Mouse (Mus musculus): ENCODE data around the gene Wwox.

The Wwox gene

DNA sequence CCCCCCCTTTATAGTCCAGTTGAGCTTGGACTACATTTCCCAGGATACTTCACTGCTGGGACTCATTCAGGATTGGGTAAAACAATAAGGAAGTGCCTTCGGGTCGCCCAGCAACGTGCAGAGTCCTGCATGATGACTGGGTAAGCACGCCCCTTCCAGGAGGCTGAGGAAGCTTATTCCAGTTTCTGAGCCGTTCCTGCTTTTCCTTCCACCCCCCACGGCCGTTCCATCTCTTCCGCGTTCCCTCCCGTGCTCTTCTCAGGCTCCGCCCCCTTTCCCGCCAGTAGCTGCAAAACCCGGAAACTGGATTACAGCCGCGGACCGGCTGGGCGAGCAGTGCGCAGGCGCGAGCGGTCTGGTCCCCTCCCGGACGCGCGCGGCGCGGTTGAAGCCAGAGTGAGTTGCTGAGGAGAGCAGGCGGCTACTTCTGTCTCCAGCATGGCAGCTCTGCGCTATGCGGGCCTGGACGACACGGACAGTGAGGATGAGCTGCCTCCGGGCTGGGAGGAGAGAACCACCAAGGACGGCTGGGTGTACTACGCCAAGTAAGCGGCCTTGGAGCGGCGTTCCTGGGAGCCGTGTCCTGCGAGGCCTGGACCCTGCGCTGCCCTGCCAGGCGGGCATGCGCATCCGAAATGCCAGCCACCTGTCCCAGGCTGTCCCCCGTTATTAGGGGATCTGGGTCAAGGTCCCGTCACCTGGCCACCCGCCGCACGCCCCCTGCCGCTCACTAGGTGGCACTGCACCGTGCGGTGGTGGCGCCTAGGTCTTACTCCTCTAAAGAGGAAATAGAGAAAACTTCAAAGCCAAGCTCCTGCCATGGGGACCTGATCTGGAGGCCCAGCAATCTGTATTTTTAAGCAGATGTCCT lies at the start of gene Wwox:
TSS of gene Wwox (plus strand) at position 322 of the 871 bp plus-strand sequence.
- DNase-seq: peak; percentile 99

DNA sequence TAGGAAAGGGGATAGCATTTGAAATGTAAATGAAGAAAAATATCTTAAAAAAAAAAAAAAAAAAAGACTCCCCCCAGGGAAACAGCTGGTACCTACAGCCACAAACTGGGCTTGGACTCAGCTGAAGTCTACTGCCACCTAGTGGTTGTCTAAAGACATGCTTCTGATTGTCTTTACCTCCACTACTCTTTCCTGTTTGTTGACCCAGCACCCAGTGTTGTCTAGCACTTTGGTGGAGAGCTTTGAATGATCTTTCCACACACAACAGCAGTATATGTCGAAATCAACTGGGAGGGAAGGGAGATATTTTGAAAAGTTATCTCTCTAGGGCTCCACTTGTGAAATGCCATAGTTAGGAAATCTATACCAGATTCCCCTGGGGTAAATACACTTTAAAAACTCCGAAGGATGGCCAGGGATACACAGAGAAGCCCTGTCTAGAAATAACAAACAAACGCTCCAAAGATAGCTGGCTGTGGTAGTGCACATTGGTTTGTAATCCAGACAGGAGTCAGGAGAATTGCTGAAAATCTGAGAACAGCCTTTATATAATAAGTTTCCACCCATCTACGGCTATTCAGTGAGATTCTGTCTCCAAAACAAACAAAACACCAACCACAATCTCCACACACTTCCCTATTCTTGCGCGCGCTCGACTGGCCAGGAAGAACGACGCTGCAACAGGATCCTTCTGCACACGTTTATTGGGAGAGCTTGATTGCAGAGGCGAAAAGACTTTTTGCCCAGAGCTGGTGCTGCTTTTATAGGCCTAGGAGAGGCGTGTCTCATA lies 48.8 kb upstream of the Wwox start:
- no peak for DNase-seq

DNA sequence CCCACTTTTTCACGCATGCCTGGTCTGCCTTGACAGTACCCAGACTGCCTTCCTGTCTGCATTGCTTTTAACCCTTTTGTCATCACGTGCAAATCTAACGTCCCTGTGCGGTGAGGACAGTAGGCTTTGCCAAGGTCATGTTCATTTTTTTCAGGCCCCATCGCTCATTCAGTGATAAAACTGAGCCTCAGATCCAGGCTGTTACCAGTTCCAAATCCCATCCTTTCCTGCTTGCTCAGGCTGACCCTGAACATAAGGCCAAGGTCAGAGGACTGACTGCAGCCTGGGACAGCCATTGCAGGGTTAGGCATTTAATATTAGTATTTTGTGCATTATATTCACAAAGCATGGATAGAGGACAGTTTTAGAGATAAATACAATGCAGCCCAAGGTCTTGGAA lies 41.1 kb upstream of the Wwox start:
- no peak for DNase-seq

DNA sequence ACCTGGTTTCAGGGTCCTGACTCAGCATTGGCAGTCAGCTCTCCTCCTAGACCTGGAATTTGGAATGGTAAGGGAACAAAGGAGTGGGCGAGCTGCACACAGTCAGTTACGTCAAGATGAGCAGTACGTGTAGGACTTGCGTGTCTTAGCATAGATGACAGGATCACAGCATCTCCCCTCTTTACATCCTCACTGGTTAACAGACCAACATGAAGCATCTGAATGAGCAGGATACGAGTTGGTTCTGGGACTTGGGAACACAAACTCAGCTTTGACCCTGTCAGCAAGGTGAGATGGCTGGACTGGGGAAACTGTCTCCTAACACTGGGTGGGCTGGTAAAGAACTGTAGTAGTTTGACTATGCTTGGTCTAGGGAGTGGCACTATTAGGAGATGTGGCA lies 40.2 kb upstream of the Wwox start:
- no peak for DNase-seq

DNA sequence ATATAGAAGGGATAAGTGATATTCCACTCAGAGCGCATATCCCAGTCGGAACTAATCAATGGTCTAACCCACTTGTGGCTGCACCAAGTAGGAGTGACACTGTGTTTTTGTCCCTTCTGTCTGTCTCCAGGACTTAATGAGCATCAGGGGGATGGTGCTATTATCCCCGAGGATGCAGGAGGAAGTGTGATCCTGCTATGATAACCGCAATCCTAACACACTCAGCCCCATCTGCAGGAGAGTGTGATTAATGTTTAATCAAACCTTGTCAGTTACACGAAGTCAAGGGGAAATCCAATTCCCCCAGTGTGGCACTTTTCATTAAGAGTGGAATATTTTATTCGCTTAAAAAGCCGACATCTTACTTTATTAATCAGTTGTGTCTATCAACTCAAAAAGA lies 37.8 kb upstream of the Wwox start:
- no peak for DNase-seq

DNA sequence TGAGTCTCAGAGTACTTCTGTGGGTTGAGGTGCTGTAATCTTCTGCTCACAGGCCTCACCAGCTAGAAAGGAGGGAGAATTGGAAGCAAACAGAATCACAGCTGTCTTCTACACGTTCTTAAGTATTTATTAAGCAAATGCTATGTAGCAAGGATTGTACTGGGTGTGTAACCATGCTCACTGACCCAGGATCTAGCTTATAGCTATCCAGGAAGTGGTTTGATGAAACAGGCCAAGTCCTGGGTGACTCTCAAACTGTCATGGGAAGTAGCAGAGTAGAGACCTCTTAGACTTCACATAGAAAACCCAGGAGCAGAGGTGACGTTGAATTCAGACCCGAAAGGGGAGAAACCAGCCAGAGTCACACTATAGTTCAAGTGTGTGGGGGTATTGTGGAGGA lies 28.0 kb upstream of the Wwox start:
- DNase-seq: no peak

DNA sequence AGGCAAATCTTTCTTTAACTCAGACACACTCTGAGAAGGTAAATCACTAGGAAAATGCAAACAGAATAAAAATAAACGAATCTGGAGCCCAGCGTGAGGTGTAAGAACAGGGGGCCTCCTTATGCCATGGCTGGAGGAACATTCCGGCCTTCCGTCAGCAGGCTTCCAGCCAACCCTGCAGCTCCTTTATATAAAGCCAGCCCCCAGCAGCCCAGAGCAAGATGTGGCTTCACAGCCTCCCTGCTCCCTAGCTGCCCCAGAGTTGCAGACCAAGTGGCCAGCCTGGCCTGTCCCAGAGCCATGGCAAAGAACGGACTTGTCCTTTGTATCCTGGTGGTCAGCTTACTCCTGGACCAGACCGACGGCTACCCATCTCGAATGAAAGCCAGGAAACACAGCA lies 21.7 kb upstream of the Wwox start, which contains the start of gene Clec3a:
TSS of gene Clec3a (plus strand) at position 301 of the 400 bp plus-strand sequence.
- DNase-seq: no peak

DNA sequence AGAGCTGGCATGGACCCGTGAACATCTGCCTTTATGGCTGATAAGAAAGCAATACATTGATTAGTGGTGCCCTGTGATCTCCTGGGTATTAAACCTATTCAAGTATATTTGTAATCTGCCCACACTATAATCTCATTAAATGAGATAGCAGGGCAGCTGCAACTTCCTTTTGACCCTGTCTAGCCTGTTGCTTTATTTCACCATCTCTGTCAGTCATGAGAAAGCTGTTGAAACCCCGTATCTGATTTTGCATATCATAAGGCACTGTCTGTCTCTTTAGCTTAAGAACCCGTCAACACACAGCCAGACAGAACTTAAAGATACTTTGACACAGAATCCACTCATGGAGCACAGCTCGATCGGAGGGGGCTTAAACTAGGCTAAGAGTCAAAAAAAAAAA lies 21.0 kb upstream of the Wwox start:
- DNase-seq: no peak

DNA sequence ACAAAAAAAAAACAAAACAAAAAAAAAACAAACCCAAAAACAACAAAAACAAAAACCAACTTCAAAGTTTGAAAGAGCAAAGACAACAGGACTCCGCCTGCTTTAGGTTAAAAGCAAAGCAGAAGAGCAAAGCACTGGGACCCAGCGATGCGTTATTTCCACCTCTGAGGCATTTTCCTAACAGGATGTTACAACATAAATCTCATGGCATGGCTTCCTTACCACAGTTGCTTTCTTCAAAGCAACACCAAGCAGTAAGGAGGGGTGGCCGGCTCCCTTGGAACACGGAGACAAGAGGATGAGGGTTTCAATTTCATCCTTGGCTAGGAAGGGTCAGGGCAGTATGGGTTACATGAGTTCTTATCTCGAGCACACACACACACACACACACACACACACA lies 20.6 kb upstream of the Wwox start:
- DNase-seq: no peak

DNA sequence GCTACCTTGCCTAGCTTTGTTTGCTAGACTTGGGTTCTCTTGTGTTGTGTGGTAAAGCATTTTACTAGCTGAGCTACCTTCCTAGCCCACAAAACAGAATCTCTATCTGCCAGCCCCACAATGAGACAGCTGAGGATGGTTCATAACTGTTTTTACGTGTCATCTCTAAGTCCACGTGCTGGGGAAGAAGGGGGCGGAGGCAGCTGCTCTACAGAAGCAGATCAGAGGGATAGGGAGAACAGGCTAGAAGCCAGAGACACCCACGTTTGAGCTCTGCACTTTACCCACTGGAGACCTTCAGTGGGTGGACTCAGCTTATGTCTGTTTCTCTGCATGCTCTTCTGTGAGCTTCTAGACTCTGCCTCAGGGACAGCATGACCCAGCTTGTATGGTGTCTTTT lies 17.9 kb upstream of the Wwox start:
- no peak for DNase-seq

DNA sequence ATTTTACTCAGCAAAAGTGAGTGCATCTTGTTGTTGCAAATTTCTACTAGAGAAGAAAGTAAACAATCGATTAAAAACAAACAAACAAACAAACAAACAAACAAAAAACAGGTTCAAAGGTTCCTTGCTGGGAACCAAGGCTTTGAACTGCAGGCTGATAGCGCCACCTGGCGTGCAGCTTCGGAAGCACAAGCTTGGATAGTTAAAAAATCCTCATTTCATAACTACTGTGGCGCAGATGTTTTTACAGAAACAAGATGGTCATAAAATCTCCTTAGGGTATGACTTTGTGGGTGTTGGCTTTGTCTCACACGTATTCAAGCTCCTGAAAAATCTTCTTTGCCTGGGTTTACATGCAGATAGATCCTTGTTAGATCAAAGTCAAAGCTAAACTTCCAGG lies 1.2 kb upstream of the Wwox start:
- peak; percentile 21 for DNase-seq

DNA sequence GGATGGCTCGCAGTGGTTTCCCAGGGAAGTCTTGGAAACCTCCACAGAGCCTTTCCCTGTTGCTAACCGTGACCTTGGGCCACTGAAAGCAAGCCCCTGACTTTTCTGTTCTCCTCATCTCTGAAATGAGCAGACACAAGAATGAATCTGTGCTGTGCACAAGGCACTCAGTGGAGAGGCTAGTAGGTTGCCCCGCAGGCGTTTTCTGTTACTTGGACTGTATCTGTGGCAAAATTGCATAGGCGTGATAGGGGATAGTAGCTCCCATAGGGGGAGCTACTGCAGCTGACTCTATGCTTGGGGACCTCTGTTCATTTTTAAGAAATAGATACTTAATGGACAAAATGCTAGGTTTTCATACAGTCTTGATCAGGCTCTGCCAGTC lies 742 bp downstream of the Wwox start:
- no peak for DNase-seq

DNA sequence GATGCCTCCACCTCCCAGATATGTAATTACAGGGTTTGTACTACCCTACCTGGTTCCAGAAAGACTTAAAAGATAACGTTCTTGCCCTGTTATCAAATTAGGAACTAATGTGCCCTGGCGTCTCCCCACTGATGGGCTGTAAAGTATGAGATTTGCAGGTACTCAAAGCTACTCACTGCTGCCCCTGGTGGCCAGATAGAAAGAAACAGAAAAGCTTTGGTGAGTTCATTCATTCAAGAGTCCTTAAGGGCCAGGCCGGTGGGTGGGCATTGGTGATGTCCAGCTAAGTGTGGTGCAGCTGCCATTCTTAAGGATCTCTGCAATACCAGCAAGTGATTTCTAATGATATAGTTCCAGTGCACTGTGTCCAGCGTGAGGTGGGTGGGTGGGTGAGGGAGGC lies 2.2 kb downstream of the Wwox start:
- DNase-seq: no peak

DNA sequence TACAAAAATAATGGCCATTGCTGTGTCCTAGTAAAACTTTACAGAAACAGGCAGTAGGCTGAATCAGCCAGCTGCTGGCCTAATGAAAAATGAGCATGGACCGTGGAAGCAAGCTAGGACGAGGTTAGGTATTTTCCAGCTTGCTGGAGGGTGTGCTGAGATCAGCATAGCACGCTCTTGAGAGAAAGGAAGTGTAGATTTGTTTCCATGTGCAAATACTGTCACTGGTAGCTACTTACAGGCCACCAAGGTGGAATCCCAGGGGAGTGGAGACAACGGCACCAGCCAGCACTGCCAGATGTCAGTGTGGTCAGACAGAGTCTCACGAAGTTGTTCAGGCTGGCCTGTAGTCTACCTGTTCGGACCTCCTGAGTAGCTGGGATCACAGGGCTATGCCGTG lies 7.4 kb downstream of the Wwox start:
- DNase-seq: no peak

DNA sequence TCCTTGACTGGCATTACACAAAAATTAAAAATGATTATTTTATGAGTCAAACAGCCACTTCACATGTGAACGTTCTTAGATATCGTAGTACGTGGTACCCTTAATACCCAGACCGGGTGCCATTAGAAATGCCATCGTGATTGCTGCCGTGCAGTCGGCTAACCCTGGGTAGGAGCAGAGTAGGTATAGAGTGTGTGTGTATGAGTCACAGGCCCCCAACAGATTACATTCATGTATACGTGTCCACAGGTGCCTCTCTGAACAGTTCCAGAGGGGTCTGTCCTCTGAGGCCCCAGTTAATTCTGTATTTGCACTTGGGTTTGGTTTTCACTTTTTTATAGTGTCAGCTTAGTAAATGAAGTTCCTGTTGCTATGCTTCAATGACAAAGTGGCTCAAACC lies 12.8 kb downstream of the Wwox start:
- no peak for DNase-seq

DNA sequence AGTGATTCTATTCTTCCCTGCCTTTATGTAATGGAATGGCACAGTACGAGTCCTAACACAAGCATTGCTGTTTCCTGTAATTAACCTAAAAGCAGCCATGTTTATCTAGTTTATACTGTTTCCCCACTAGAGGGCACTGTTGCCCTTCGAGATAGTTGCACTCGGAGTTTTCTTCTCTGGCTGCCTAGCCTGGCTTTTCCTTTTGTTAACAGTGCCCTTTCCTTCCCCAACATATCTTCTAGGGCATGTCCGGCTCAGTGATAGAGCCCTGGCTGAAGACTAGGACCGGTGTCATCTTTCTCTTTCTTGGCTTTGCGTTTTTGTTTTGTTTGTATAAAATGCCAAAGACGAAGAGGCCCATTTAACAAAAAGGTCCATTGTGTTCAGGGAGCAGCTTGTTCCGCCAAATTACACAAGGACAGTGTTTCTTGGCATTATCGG lies 13.3 kb downstream of the Wwox start:
- peak; percentile 14 for DNase-seq

DNA sequence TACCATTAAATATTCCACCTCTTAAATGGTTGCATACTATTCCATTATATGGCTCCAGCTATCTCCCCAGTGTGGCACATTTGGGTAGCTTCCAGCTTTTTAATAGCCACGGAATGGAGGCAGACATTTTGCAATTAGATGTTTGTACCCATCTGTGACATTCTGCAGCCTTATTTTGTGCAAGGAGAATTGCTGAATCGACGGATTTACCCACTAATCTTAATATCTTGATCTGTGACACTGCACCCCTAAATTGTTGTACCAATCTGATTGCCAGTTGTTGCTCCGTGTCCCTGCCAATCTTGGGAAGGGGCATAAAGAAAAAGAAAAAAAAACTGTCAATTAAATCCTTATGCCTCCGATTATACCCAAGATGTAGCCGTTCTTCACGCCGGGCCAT lies 15.8 kb downstream of the Wwox start:
- no peak for DNase-seq

DNA sequence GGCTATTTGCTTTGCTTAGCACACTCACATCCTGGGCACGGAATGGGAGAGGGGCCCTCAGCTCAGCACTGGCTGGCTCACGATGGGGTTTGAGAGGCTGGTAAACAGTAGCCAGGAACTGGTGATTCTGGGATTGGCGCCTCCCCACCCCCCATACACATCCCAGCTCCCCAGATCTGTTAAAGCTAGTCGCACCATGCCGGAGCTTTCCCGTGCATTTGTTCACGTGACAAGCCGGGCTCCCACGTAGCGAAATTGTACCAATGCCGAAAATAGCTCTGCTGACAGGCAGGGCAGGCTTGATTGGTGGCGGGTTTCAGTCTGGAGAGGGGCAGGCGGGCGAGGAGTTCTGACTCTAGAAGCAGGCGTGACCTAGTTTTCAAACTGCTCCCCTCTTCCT lies 16.5 kb downstream of the Wwox start:
- DNase-seq: no peak

DNA sequence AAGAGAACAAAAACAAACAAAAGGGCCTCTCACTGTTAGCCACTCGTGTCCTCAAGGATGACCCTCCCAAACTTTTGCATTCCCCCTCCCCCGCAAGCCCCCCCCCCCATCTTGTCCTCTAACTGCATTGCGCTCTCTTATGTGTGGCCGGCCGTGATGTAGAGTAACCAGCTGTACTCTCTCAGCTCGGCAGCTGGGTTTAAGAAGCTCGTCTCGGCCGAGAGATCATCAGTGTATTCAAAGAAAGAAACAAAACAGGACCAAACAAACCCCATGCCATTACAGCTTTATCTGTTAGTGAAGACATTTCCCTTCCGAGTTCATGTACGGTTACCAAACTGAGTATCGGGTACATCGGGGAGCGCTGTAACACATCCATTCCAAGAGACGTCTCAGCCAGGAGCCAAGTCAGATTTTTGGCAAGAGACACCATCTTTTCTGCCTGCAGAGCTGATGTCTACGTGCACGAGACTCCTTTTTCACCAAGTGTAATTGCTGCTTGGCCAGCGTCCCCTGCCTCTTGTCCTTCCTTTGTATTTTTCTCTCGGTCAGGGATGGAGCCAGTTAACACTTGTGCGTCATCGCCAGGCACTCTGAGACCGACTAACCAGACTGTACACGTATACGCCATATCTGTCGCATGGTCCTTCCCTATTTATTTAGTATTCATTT lies 18.8 kb downstream of the Wwox start:
- no peak for DNase-seq

DNA sequence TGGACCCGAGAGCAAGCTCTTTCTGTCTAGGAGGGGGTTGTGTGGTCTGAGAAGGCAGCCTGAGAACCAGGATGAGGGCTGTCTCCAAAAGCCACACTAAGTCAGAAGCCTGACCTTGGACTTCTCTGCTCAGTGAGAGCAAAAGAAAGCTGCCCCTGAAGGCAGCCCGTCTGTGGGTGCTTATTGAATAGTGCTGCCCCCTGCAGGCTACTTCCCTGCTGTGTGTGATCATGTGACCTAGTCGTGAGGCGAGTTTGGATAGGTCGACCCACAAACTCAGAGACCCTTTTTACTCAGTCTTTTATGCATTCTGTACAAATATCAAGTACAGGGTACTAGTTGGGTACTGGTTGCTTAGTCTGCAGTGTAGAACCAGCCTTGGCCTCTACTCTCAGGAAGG lies 21.1 kb downstream of the Wwox start:
- DNase-seq: no peak

DNA sequence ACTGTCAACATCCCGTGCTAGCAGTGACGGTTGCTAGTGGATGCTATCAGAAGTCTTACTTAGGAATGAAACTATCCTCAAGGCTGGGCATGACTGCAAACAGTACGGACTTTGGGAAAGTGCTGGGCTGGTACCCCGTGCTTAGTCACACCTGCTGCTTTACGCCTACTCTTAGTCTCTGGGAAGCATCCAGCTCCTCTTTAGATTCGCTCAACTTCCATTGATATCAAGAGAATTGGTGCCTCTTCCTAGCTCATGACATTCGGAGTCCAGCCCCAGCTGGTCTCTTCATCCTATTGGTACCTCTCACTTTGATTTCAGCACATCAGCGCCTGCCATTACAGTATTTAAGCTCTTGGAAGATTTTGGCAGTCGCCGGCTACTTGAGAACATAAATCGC lies 23.1 kb downstream of the Wwox start:
- no peak for DNase-seq

DNA sequence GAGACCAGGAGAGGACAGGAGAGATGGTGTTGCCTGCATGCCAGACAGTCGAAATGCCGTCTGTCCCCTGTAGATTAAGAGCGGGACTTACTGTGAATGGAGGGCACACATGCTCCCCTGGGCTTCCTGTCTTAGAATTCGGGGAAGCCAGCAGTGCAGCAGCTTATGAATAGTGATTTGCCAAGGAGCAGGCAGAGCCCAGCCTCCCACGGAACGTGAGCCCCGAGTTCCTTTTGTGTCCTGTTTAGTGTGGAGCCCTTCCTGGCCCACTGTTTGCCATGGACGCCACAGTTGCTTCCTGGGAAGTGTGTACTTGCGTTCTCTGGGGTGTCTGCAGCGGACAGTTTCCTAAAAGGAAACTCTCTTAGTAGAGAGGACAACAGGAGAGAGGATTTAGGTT lies 23.9 kb downstream of the Wwox start:
- DNase-seq: no peak

DNA sequence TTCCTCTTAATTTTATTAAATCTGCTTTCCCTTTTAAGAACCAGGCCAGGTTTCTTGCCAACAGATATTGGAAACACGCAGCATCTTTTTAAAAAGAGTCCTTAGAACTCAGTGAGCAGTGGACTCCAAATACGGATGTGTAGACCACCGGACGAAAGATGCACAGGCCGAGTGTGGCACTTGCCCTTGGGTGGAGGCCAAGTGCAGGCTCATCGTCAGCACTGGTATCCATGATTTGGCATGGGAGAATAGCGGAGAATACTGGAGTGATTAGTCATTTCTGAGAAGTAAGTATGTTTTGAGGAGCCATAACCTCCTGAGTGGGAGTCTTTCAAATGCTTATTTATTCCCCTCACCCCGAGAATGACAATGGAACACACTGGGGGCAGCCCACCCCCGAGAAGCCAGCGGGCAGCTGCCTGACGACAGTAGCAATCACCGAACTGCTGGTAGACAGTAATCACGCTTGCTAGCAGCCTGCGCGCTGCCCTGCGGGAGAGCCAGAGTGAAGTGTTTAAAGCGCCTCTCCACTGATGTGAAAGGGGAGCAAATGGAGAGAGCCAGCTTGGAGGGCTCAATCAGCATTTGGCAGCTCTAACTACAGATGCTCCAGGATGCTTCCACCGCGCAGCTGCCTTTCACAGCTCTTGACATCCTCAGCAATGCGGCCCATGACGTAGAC lies 29.2 kb downstream of the Wwox start:
- no peak for DNase-seq
